Mouse (Mus musculus) liver, embryonic 13.5 days (tissue): ENCODE results near the gene Ppif. TPM values are rescaled to one million over a fixed set of nuclear protein-coding genes. Genes with fewer than 3 reads are reported as not detected.
A peak's percentile ranks its signal among the peaks of the same experiment; 100 is the strongest.

Experiments
- ATAC-seq: fragments of 200-750 bp; cut with Nextera tagmentation; 2 replicates; pipeline ENCODE4 v1.8.0; 2017; ENCODE audit warnings: low read depth, mild to moderate bottlenecking, moderate number of reproducible peaks, moderate library complexity
- DNase-seq: peaks from one replicate; pipeline ENCODE4 v3.0.0; 2022
- H3K27ac ChIP-seq: fragments of 300-500 bp; sonication (generic); 2 replicates; pipeline ENCODE4 v1.5.1; 2015; ENCODE audit warnings: moderate library complexity, mild to moderate bottlenecking, inconsistent platforms
- H3K27me3 ChIP-seq: fragments of 300-500 bp; sonication (generic); 2 replicates; pipeline ENCODE4 v1.6.1; 2015; ENCODE audit warnings: mild to moderate bottlenecking, inconsistent platforms
- H3K36me3 ChIP-seq: fragments of 300-500 bp; sonication (generic); 2 replicates; pipeline ENCODE4 v1.6.1; 2015; ENCODE audit warnings: mild to moderate bottlenecking, inconsistent platforms
- H3K4me1 ChIP-seq: fragments of 300-500 bp; sonication (generic); replicated peaks from 2 replicates; pipeline ENCODE4 v1.6.1; 2015; ENCODE audit warnings: inconsistent platforms
- H3K4me2 ChIP-seq: fragments of 300-500 bp; sonication (generic); 2 replicates; pipeline ENCODE4 v1.6.1; 2015; ENCODE audit warnings: inconsistent platforms, mild to moderate bottlenecking, moderate library complexity
- H3K4me3 ChIP-seq: fragments of 300-500 bp; sonication (generic); replicated peaks from 2 replicates; pipeline ENCODE4 v1.5.1; 2015; ENCODE audit warnings: mild to moderate bottlenecking, inconsistent platforms
- H3K9ac ChIP-seq: fragments of 300-500 bp; sonication (generic); 2 replicates; pipeline ENCODE4 v1.6.1; 2015; ENCODE audit warnings: mild to moderate bottlenecking, inconsistent platforms
- H3K9me3 ChIP-seq: fragments of 300-500 bp; sonication (generic); replicated peaks from 2 replicates; pipeline ENCODE4 v1.6.1; 2016; ENCODE audit warnings: inconsistent platforms
- WGBS: fragments of 180-500 bp; shearing (Covaris S2); methylation state at CpG from one replicate; pipeline ENCODE4 v1.1.7; 2015; ENCODE audit not compliant: insufficient replicate concordance; 5-methylcytosine and 5-hydroxymethylcytosine counted together
- polyA plus RNA-seq: library from polyadenylated mRNA; unstranded; fragments of >200 nt; fragmentation: Nextera tagmentation; extraction: Ambion mirVana; gene quantifications from 2 replicates; pipeline ENCODE4 v1.2.1, GENCODE M21; 2015

The Ppif gene
- polyA plus RNA-seq, 1 experiment from 2014 or later: 37.8 TPM

DNA sequence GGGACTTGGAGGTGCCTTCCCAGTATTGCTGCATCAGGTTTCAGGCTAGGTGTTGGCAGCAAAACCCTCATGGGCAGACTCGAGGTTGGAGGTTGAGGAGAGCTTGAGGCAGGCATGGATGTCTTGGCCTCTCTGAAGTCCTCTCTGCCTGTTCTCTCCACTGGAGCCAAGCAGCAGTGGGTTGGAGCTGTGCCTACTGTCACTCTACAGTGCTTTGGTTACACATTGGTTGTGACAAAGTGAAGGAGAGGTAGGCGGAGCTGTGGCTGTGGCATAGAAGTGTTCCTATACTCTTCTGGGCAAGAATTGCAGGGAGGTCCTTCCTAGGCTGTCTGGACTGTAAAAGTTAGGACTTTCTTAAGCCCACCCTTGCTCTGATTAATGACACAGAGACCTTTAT, 2.4 kb downstream of the Ppif start:
- peak overlapping the region; percentile 97; the same call in 1 of the 2 replicates for H3K4me2 ChIP-seq
- peaks cover 37% of the 10 kb centered on the region for H3K4me1 ChIP-seq
- H3K36me3 ChIP-seq: peaks cover 55% of the 10 kb centered on the region

DNA sequence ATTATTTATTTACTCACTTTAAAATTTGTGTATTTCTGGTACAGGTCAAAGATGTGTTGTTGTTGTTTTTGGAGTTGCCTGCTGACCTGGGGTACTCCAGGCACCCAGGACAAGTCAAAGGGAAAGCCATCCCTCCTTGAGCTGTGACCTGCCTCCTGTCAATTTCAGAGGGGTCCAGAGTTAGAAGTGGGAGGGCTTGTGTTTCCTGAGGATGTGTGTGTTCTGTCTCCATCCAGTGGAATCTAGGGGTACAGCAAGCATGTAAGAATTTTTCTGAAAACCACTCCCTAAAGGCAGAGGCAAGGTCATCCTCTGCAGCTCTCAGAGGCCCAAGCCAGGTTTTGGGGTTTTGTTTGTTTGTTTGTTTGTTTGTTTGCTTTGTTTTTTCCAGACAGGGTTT, 8.0 kb downstream of the Ppif start:
- Histone ChIP-seq H3K4me1 (0 out of 2 replicates have a peak, but pooled peaks cover 6% of the 10 kb centered on the region), H3K9me3 (no peaks in the 10 kb centered on the region)
- no peak for DNase-seq

More for the DNA sequence above, 2.4 kb downstream of the Ppif start:
- no peak for ATAC-seq
- 58% methylated on average over 2 of the region's 2 CpGs for WGBS
- Histone ChIP-seq H3K27me3 (no peaks in the 10 kb centered on the region), H3K9ac (no peak overlapping the region), H3K4me3 (no peak overlapping the region), H3K9me3 (no peaks in the 10 kb centered on the region), H3K27ac (no peak overlapping the region)
- no peak for DNase-seq

DNA sequence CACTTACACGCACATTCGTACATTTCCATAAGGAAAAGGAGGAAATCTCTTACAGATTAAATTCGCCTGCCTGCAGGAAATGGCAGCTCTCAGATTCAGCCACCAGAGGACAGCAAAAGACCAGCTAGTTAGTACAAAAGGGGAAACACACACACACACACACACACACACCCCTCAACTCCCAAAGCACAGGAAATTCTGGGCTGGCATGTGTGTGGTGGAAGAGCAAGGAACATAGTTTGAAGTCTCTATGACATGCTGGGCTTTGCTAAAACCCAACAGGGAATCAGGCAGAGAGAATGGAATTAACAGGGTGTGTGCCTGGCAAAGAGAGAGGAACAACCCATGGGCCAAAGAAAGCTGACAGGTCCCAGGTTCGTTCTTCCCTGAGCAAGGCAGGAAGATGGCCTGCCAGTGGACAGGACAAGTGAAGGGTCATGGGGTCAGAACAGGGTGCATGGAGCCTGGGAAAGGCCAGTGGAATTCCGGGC, 13.8 kb downstream of the Ppif start:
- Histone ChIP-seq H3K4me3 (no peak overlapping the region), H3K36me3 (no peaks in the 10 kb centered on the region), H3K9me3 (no peaks in the 10 kb centered on the region), H3K4me1 (peaks cover 45% of the 10 kb centered on the region), H3K27me3 (no peaks in the 10 kb centered on the region), H3K4me2 (no peak overlapping the region), H3K9ac (no peak overlapping the region), H3K27ac (no peak overlapping the region)
- ATAC-seq (no peak), DNase-seq (no peak)
- WGBS: 28% methylated on average over 5 of the region's 5 CpGs

More for the DNA sequence above, 8.0 kb downstream of the Ppif start:
- no peak for ATAC-seq
- Histone ChIP-seq H3K4me3 (no peak overlapping the region), H3K36me3 (peaks cover 39% of the 10 kb centered on the region), H3K27me3 (no peaks in the 10 kb centered on the region), H3K4me2 (no peak overlapping the region), H3K27ac (no peak overlapping the region), H3K9ac (no peak overlapping the region)

DNA sequence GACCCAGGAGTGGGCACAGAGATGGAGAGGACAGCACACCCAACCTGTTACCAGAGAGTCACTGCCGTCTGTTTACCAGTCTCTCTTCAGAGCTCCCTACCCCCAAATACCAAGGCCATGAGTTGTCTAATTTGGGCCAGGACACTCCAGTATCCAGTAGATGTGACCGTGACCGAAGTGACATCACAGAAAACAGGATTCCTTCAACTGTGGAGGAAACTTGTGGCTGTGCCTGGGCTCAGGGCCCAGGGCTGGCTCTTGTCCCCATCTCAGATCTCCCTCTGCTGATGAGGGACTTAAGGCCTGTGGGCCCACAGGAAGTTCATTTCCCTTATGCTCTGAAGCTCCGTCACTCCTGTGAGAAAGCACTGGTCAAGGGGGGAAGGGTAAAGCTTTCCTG, 14.5 kb downstream of the Ppif start:
- Histone ChIP-seq H3K4me2 (no peak overlapping the region), H3K27me3 (no peaks in the 10 kb centered on the region), H3K36me3 (no peaks in the 10 kb centered on the region), H3K9me3 (no peaks in the 10 kb centered on the region), H3K9ac (no peak overlapping the region), H3K27ac (peak overlapping the region; percentile 4; the same call in 1 of the 2 replicates), H3K4me1 (peaks cover 45% of the 10 kb centered on the region), H3K4me3 (no peak overlapping the region)
- ATAC-seq: no peak
- 53% methylated on average over 4 of the region's 4 CpGs for WGBS
- no peak for DNase-seq

DNA sequence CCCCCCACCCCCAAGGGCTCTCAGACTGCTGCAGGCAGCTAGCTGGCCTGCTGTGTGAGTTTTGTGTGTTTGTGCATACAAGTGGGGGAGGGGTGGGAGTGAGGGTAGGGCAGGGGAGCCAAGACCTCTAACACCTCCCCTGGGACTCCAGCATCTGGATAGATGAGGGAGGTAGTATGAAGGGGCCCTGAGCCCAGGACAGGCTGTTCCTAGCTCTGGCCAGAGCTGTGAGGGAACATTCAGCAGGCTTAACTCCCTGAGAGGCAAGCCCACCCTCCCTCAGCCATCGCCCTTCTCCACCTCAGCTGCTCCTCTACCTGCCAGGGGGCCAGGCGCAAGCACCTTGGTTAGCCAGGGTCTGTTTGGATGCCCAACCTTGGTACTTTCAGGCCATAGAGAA, 15.0 kb downstream of the Ppif start:
- ATAC-seq (no peak), DNase-seq (no peak)
- peaks cover 45% of the 10 kb centered on the region for H3K4me1 ChIP-seq
- no peaks in the 10 kb centered on the region for H3K27me3 ChIP-seq
- no peaks in the 10 kb centered on the region for H3K9me3 ChIP-seq
- H3K36me3 ChIP-seq: no peaks in the 10 kb centered on the region
- no peak overlapping the region for H3K4me2 ChIP-seq
- WGBS: 79% methylated on average over 2 of the region's 2 CpGs
- H3K27ac ChIP-seq: peak overlapping the region; percentile 71; the same call in 1 of the 2 replicates
- no peak overlapping the region for H3K4me3 ChIP-seq
- no peak overlapping the region for H3K9ac ChIP-seq

DNA sequence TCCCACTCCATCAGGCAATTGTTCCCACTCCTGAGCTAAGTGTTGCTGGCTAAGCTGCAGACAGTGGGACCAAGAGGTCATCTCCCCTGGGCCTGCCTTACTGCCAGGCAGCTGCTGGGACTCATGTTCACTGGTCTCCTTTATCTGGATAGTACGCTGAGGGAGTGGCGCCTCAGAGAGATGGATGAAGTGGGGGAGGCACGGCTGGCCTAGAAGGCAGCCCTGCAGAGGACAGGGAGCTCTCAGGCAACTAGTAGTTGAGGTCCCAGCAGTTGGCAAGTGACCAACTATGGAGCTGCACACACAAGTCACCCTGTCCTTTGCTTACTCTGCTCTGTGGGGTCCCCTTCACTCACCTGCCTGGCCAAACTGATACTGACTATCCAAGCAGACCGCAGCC, 16.1 kb downstream of the Ppif start:
- ATAC-seq (peak; percentile 71), DNase-seq (no peak)
- H3K36me3 ChIP-seq: peaks cover 4% of the 10 kb centered on the region; the same call in 1 of the 2 replicates

DNA sequence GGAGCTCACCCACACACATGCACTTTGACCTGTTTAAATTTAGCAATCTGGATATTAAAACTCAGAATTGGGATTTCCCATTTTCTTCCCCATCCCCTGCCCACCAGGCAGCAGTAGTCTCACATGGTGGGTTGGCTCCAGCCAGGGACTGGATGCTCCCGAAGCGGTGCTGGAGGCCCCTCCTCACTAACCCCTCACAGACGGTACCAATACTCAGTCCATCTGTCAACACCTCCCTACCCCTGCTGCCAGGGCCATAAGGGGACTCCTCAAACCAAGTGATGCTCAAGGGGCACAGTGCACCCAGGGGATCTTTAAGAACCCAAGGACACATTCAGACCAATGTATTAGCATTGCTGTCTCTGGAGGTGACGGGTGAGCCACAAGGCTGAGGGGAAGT, 16.7 kb downstream of the Ppif start:
- Histone ChIP-seq H3K4me2 (no peak overlapping the region), H3K9me3 (no peaks in the 10 kb centered on the region), H3K36me3 (peaks cover 5% of the 10 kb centered on the region), H3K4me3 (no peak overlapping the region), H3K4me1 (peaks cover 45% of the 10 kb centered on the region), H3K9ac (no peak overlapping the region), H3K27ac (peak overlapping the region; percentile 71; the same call in 1 of the 2 replicates), H3K27me3 (no peaks in the 10 kb centered on the region)
- WGBS: 74% methylated on average over 4 of the region's 4 CpGs
- no peak for ATAC-seq
- DNase-seq: no peak

More for the DNA sequence above, 16.1 kb downstream of the Ppif start:
- no peak overlapping the region for H3K9ac ChIP-seq
- 22% methylated on average over 4 of the region's 4 CpGs for WGBS
- no peaks in the 10 kb centered on the region for H3K9me3 ChIP-seq
- H3K4me1 ChIP-seq: peaks cover 45% of the 10 kb centered on the region
- no peak overlapping the region for H3K4me3 ChIP-seq
- H3K27ac ChIP-seq: peak overlapping the region; percentile 71
- H3K27me3 ChIP-seq: no peaks in the 10 kb centered on the region
- no peak overlapping the region for H3K4me2 ChIP-seq

DNA sequence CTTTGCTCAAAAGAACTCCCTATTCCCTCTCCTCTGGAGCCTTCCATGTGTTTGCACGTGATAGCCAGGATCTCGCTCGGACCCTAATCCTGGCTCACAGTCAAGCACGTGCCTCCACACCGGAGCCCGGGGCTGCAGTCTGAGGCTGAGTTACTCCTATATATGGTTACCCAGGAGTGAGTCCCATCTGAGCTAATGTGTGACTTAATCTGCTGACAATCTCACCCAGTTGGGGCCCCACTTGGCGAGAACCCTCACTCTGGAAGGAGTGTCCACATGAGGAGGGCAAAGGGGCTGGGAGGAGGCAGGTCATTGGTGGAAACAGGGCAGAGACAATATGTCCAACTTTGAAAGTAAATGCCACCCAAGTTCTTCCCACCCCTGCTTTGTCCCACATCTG, 17.2 kb downstream of the Ppif start:
- Histone ChIP-seq H3K27ac (peak overlapping the region; percentile 71; the same call in 1 of the 2 replicates), H3K4me3 (no peak overlapping the region), H3K9me3 (no peaks in the 10 kb centered on the region), H3K4me1 (peaks cover 45% of the 10 kb centered on the region), H3K36me3 (peaks cover 5% of the 10 kb centered on the region), H3K4me2 (0 out of 2 replicates have a peak overlapping the region, but pooled peaks have one; percentile 6), H3K9ac (no peak overlapping the region), H3K27me3 (no peaks in the 10 kb centered on the region)
- ATAC-seq (peak; percentile 8; the same call in 1 of the 2 replicates), DNase-seq (no peak)
- WGBS: 57% methylated on average over 7 of the region's 7 CpGs

DNA sequence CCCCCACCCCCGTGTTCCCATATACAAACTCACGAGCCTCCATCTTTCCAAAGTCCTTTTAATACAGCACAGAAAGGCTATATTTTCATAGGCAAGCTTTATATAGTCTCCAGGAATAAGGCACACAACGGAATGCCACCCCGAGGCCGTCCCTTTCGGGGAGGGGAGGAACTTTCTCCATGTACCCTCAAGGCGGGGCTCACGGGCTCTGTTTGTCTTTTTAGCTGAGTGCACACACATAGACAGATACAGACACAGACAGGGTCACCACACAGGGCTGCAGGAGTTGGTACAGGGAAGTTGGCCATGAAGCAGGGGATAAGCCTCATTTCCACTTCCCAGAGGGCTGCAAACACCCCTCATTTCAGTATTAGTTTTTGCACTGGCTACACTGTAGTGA, 17.6 kb downstream of the Ppif start:
- H3K4me1 ChIP-seq: peaks cover 45% of the 10 kb centered on the region
- WGBS: 68% methylated on average over 8 of the region's 8 CpGs
- H3K9me3 ChIP-seq: no peaks in the 10 kb centered on the region
- ATAC-seq (no peak), DNase-seq (no peak)
- H3K36me3 ChIP-seq: peaks cover 5% of the 10 kb centered on the region
- H3K4me2 ChIP-seq: no peak overlapping the region
- H3K4me3 ChIP-seq: no peak overlapping the region
- 0 out of 2 replicates have a peak overlapping the region, but pooled peaks have one; percentile 71 for H3K27ac ChIP-seq
- no peak overlapping the region for H3K9ac ChIP-seq
- no peaks in the 10 kb centered on the region for H3K27me3 ChIP-seq

DNA sequence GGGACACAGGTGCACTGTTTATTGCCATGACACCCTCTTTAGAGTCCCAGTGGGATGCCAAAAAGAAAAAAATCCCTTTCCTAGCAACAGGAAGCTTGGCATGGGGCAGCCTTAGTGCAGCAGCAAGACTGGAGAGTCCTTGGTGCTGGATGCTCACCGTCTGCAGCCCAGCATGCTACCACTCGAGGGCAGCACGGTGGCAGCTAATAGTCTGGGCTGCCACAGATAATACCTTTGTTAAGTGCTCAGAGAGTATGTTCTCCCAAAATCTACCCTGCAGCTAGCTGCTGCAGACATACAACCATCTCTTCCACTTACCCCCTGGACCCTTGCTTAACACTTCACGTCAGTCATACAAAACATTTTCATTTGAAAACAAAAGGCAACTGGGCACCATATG, 19.5 kb downstream of the Ppif start:
- ATAC-seq (no peak), DNase-seq (no peak)
- H3K36me3 ChIP-seq: peaks cover 7% of the 10 kb centered on the region
- no peak overlapping the region for H3K27ac ChIP-seq
- no peak overlapping the region for H3K9ac ChIP-seq
- WGBS: 23% methylated on average over 4 of the region's 4 CpGs
- no peaks in the 10 kb centered on the region for H3K9me3 ChIP-seq
- no peak overlapping the region for H3K4me2 ChIP-seq
- H3K27me3 ChIP-seq: no peaks in the 10 kb centered on the region
- H3K4me1 ChIP-seq: peaks cover 40% of the 10 kb centered on the region
- no peak overlapping the region for H3K4me3 ChIP-seq

DNA sequence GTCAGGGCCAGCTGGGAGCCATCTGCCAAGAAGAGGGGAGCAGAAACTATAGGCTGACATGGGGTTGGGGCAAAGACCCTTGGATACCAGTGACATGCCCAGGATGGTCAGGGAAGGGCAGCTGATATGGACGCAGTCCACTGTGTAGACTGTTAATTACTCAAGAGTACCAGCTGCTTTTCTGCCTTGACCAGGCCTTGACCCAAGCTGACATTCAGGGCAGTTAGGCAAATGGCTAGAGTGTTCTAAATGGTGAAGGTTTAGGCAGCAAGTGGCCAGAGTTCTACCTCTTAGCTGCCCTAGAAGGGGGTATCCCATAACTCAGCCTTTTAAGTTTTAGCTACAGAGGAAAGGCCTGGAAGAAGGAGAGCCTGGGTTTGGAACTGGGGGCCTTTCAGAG, 22.6 kb downstream of the Ppif start:
- Histone ChIP-seq H3K4me2 (no peak overlapping the region), H3K4me1 (peaks cover 20% of the 10 kb centered on the region), H3K27ac (no peak overlapping the region), H3K9me3 (no peaks in the 10 kb centered on the region), H3K9ac (no peak overlapping the region), H3K36me3 (peaks cover 11% of the 10 kb centered on the region), H3K27me3 (no peaks in the 10 kb centered on the region), H3K4me3 (no peak overlapping the region)
- DNase-seq: no peak
- no peak for ATAC-seq
- WGBS: 54% methylated on average over 1 of the region's 1 CpGs

DNA sequence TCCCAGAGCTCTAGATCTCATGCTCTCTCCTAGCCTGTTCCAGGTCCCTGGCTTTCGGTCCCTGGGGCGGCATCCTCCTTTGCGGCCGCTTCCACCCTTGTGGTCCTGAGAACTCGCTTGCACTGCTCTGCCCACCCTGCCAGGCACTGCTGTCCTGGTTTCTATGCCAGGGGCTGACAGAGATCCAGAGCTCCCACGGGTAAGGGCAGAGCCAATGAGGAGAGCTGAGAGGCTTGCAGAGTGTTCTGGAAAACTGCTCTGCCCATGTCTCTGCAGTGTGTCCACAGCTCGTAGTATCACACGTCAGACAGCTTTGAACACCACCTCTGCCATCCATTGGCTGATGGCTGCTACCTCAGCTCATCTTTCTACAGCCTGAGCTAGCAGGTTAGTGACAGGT, 23.8 kb downstream of the Ppif start:
- ATAC-seq (no peak), DNase-seq (no peak)
- WGBS: 75% methylated on average over 8 of the region's 8 CpGs
- H3K27ac ChIP-seq: no peak overlapping the region
- H3K4me3 ChIP-seq: no peak overlapping the region
- no peak overlapping the region for H3K9ac ChIP-seq
- peaks cover 14% of the 10 kb centered on the region for H3K4me1 ChIP-seq
- H3K36me3 ChIP-seq: peaks cover 11% of the 10 kb centered on the region
- no peaks in the 10 kb centered on the region for H3K27me3 ChIP-seq
- H3K9me3 ChIP-seq: no peaks in the 10 kb centered on the region
- no peak overlapping the region for H3K4me2 ChIP-seq
